Mouse (Mus musculus): ENCODE measurements around the gene Ldlrad3.

The Ldlrad3 gene

GRCm38 (mm10) chr2:101905534-101906378, 280.4 kb downstream of the Ldlrad3 start:
- DNase-seq (ENCODE audit: low read depth, low spot score) = peak; percentile 65

GRCm38 (mm10) chr2:101902196-101902595, 284.0 kb downstream of the Ldlrad3 start:
- no peak for DNase-seq (ENCODE audit: low read depth, low spot score)

Data from telencephalon, adult 2 months (tissue).